ENCODE assay signal across 7 mouse cellular contexts in the genomic region with DNA sequence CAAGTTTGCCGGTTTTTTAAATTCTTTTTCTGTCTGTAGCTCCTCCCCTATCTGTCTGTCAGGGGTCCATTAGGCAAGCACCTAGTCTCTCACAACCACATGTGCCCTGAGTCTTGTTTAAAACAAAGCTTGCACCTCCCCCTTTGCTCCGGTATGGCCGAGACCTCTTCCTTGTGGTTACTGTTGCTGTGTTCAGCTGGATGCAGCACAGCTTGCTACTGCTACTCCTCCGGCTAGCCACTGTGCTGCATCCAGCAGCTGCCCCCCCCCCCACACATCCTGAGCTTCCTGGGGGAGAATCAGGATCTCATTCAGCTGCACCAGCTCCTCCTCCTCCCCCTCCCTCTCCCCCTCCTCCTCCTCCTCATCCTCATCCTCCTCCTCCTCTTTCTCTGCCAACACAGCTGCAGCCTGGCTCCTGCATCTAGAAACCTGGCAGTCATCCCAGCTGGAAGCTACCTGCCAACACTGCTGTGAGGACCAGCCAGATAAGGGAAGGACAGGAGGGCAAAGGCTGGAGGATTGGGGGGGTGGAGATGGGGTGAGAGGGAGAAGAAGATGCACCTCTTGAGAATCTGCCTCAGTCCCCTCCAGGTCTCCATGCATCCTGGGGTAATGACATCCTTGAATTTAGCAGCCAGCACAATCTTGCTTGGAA.
A peak's percentile ranks its signal among the peaks of the same experiment; 100 is the strongest.
DNase-seq lines count a peak whose midpoint lies in the region; ATAC-seq and TF ChIP-seq lines count a peak whose summit lies in the region.

No protein-coding gene starts in this region.

- TF ChIP-seq POLR2A in brain, embryonic 14.5 days (IDR thresholded peaks at IDR 0.05; ENCODE audit: borderline replicate concordance, extremely low read depth, insufficient read depth, insufficient read length, poor library complexity, severe bottlenecking) = no peak

- H3K4me2 ChIP-seq in forebrain, embryonic 13.5 days = peak overlapping the region; percentile 42
- H3K4me2 ChIP-seq in midbrain, embryonic 13.5 days (replicated peaks) = peak overlapping the region; percentile 40

- H3K4me1 ChIP-seq in forebrain, embryonic 13.5 days = peaks cover 42% of the 10 kb centered on the region
- peaks cover 39% of the 10 kb centered on the region for H3K4me1 ChIP-seq in midbrain, embryonic 13.5 days (replicated peaks)

- 0% methylated on average over 4 of the region's 4 CpGs for WGBS in forebrain, embryonic 13.5 days
- WGBS in midbrain, embryonic 13.5 days = 2% methylated on average over 4 of the region's 4 CpGs

- no peak for TF ChIP-seq CTCF in brain, embryonic 14.5 days (IDR thresholded peaks at IDR 0.05; ENCODE audit: borderline replicate concordance, extremely low read depth, insufficient read depth, insufficient read length)

- H3K9ac ChIP-seq in forebrain, embryonic 13.5 days = peak overlapping the region; percentile 40; the same call in 1 of the 2 replicates
- no peak overlapping the region for H3K9ac ChIP-seq in midbrain, embryonic 13.5 days (replicated peaks)

- DNase-seq in NIH3T3 (ENCODE audit: low read depth) = peak; percentile 77
- DNase-seq in brain, embryonic 14.5 days (ENCODE audit: low read depth) = peak; percentile 75
- DNase-seq in heart, postnatal 25 days (ENCODE audit: low spot score) = peak; percentile 12
- DNase-seq in kidney, postnatal 4 days = peak; percentile 20 to 30
- peak; percentile 24 for DNase-seq in thymus, postnatal 0 days (ENCODE audit: low spot score)

- peak overlapping the region; percentile 51; the same call in 1 of the 2 replicates for H3K27ac ChIP-seq in forebrain, embryonic 13.5 days
- no peak overlapping the region for H3K27ac ChIP-seq in midbrain, embryonic 13.5 days

- intact Hi-C loops in heart, postnatal 25 days (cut with DNase I) = no loop called here

- H3K9me3 ChIP-seq in forebrain, embryonic 13.5 days (replicated peaks) = no peaks in the 10 kb centered on the region
- H3K9me3 ChIP-seq in midbrain, embryonic 13.5 days = no peaks in the 10 kb centered on the region

- no peaks in the 10 kb centered on the region for H3K27me3 ChIP-seq in forebrain, embryonic 13.5 days
- H3K27me3 ChIP-seq in midbrain, embryonic 13.5 days = peaks cover 32% of the 10 kb centered on the region

- H3K36me3 ChIP-seq in forebrain, embryonic 13.5 days (ENCODE audit: poor library complexity, severe bottlenecking) = no peaks in the 10 kb centered on the region
- H3K36me3 ChIP-seq in midbrain, embryonic 13.5 days = no peaks in the 10 kb centered on the region

- no peak overlapping the region for H3K4me3 ChIP-seq in forebrain, embryonic 13.5 days
- H3K4me3 ChIP-seq in midbrain, embryonic 13.5 days (replicated peaks) = no peak overlapping the region

- peak; percentile 80 for ATAC-seq in forebrain, embryonic 13.5 days
- peak; percentile 64 for ATAC-seq in midbrain, embryonic 13.5 days

Comparison
In these comparisons a context has a peak if more than half of its experiments do, and no peak if none do; other contexts are left out.
1. DNase-seq: peak in every context shown above with its lines; median percentile 77 in NIH3T3; 75 in brain, embryonic 14.5 days; 25 in kidney, postnatal 4 days; 24 in thymus, postnatal 0 days; 12 in heart, postnatal 25 days.